9 mouse cellular contexts compared by ENCODE assay signal in genomic region chr2:148046799-148047165, GRCm38 (mm10). TPM values are rescaled to one million over a fixed set of nuclear protein-coding genes. Genes with fewer than 3 reads are reported as not detected.
DNase-seq lines count a peak whose midpoint lies in the region; ATAC-seq lines count a peak whose summit lies in the region.
"Had no signal": no experiment of that assay in that cellular context is flagged by ENCODE, and none has a peak within 500 bp of the region (broad histone marks: within the 10 kb centered on the region; RNA-seq: fewer than 3 reads in every experiment).

Foxa2 (minus strand) TSS chr2:148046969.

- H3K27ac ChIP-seq in embryonic facial prominence, embryonic 14.5 days (replicated peaks; ENCODE audit: low read depth, low read length) = no peak within 1 kb of the TSS
- no peak within 1 kb of the TSS for H3K27ac ChIP-seq in limb, embryonic 13.5 days
- H3K27ac ChIP-seq in midbrain, embryonic 16.5 days (ENCODE audit: low read length) = 0 out of 2 replicates have a peak within 1 kb of the TSS, but pooled peaks have one; percentile 42

- H3K9ac ChIP-seq in embryonic facial prominence, embryonic 14.5 days (ENCODE audit: low read depth, low read length) = no peak within 1 kb of the TSS
- H3K9ac ChIP-seq in limb, embryonic 13.5 days = no peak within 1 kb of the TSS
- H3K9ac ChIP-seq in midbrain, embryonic 16.5 days (ENCODE audit: low read depth, low read length) = no peak within 1 kb of the TSS

- H3K4me1 ChIP-seq in embryonic facial prominence, embryonic 14.5 days (ENCODE audit: control insufficient read depth, insufficient read depth, low read length) = peaks cover 5% of the 10 kb centered on the region; the same call in 1 of the 2 replicates
- H3K4me1 ChIP-seq in limb, embryonic 13.5 days = peaks cover 31% of the 10 kb centered on the region
- H3K4me1 ChIP-seq in midbrain, embryonic 16.5 days (ENCODE audit: control insufficient read depth, insufficient read depth, low read length) = peaks cover 2% of the 10 kb centered on the region

- peak; percentile 81 for DNase-seq in heart, adult 11 months
- no peak for DNase-seq in heart, postnatal 36 days
- DNase-seq in embryonic facial prominence, embryonic 14.5 days (ENCODE audit: low spot score) = no peak
- DNase-seq in cerebellum, postnatal 4 days (ENCODE audit: low spot score in 2 of 2) = no peak
- DNase-seq in frontal cortex, adult 2 months (ENCODE audit: extremely low spot score in 1 of 2, low spot score in 1 of 2) = no peak
- DNase-seq in c-Kit-positive CD71-positive TER-119-positive erythroid progenitor cells, embryonic 14.5 days (ENCODE audit: low spot score) = no peak

- no peak for ATAC-seq in embryonic facial prominence, embryonic 14.5 days (ENCODE audit: low read depth)
- ATAC-seq in limb, embryonic 13.5 days (ENCODE audit: low FRiP score, low read depth) = no peak
- ATAC-seq in midbrain, embryonic 16.5 days = no peak

- H3K4me2 ChIP-seq in embryonic facial prominence, embryonic 14.5 days (ENCODE audit: low read depth, low read length) = peak within 1 kb of the TSS; percentile 58
- peak within 1 kb of the TSS; percentile 60 for H3K4me2 ChIP-seq in limb, embryonic 13.5 days (replicated peaks)
- peak within 1 kb of the TSS; percentile 26 for H3K4me2 ChIP-seq in midbrain, embryonic 16.5 days (ENCODE audit: low read length)

- WGBS in embryonic facial prominence, embryonic 14.5 days = under 1% methylated on average over 19 of the region's 19 CpGs
- under 1% methylated on average over 19 of the region's 19 CpGs for WGBS in limb, embryonic 13.5 days
- WGBS in midbrain, embryonic 16.5 days = under 1% methylated on average over 19 of the region's 19 CpGs

- no peaks in the 10 kb centered on the region for H3K36me3 ChIP-seq in embryonic facial prominence, embryonic 14.5 days (ENCODE audit: control insufficient read depth, insufficient read depth, low read length)
- no peaks in the 10 kb centered on the region for H3K36me3 ChIP-seq in limb, embryonic 13.5 days
- H3K36me3 ChIP-seq in midbrain, embryonic 16.5 days (ENCODE audit: control insufficient read depth, insufficient read depth, low read length) = no peaks in the 10 kb centered on the region

- no peaks in the 10 kb centered on the region for H3K9me3 ChIP-seq in embryonic facial prominence, embryonic 14.5 days (ENCODE audit: control insufficient read depth, low read length)
- no peaks in the 10 kb centered on the region; the same call in 1 of the 2 replicates for H3K9me3 ChIP-seq in limb, embryonic 13.5 days
- H3K9me3 ChIP-seq in midbrain, embryonic 16.5 days (replicated peaks; ENCODE audit: control insufficient read depth, low read length, poor library complexity, severe bottlenecking) = no peaks in the 10 kb centered on the region

- intact Hi-C loops in heart, postnatal 36 days (cut with DNase I) = no loop called here

- H3K4me3 ChIP-seq in embryonic facial prominence, embryonic 14.5 days (ENCODE audit: low read depth, low read length) = peak within 1 kb of the TSS; percentile 38
- H3K4me3 ChIP-seq in limb, embryonic 13.5 days = peak within 1 kb of the TSS; percentile 40
- H3K4me3 ChIP-seq in midbrain, embryonic 16.5 days (ENCODE audit: low read depth, low read length) = peak within 1 kb of the TSS; percentile 22

- peaks cover 100% of the 10 kb centered on the region for H3K27me3 ChIP-seq in embryonic facial prominence, embryonic 14.5 days (replicated peaks; ENCODE audit: control insufficient read depth, insufficient read depth, low read length)
- peaks cover 100% of the 10 kb centered on the region for H3K27me3 ChIP-seq in limb, embryonic 13.5 days
- peaks cover 73% of the 10 kb centered on the region for H3K27me3 ChIP-seq in midbrain, embryonic 16.5 days (ENCODE audit: control insufficient read depth, insufficient read depth, low read depth, low read length)

RNA-seq across cellular contexts. Expression of gene Foxa2, which starts in this region (rescaled TPM):
- not detected for total RNA-seq in heart, postnatal 36 days (2021)
- polyA plus RNA-seq in embryonic facial prominence, embryonic 14.5 days (2014; fragmentation: Nextera tagmentation; extraction: Ambion mirVana) = 0.74 and 0.89 TPM in 2 replicates
- polyA plus RNA-seq in limb, embryonic 13.5 days (2015; fragmentation: Nextera tagmentation; extraction: Ambion mirVana) = 0.06 TPM in 1 of 2 replicates, not detected in the other
- 1.9 and 4.1 TPM in 2 replicates for polyA plus RNA-seq in midbrain, embryonic 16.5 days (2015; fragmentation: Nextera tagmentation; extraction: Ambion mirVana)
- not detected in 2 replicates for polyA plus RNA-seq in frontal cortex, adult 2 months (2012; rRNA removed)
- total RNA-seq: left cerebral cortex, postnatal 36 days had no signal
